Mouse (Mus musculus): Measurements from ENCODE around the gene Rpl7l1. TPM values are rescaled to one million over a fixed set of nuclear protein-coding genes. Genes with fewer than 3 reads are reported as not detected.

The Rpl7l1 gene
- polyA plus RNA-seq, 1 experiment from 2014 or later, result 130 TPM

- peak; percentile 42; the same call in 1 of the 2 replicates for ATAC-seq (ENCODE audit: low FRiP score)
Observed at GRCm38 (mm10) chr17:46751056-46751793, 31.2 kb downstream of the Rpl7l1 start.

GRCm38 (mm10) chr17:46750580-46750979 is 31.9 kb downstream of the Rpl7l1 start:
- Histone ChIP-seq H3K9ac (peak overlapping the region; percentile 74), H3K4me3 (0 out of 2 replicates have a peak overlapping the region, but pooled peaks have one; percentile 78), H3K4me1 (peaks cover 15% of the 10 kb centered on the region), H3K9me3 (replicated peaks) (no peaks in the 10 kb centered on the region), H3K4me2 (replicated peaks) (peak overlapping the region; percentile 78), H3K36me3 (peaks cover 18% of the 10 kb centered on the region; the same call in 1 of the 2 replicates), H3K27ac (no peak overlapping the region), H3K27me3 (no peaks in the 10 kb centered on the region)
- ATAC-seq (ENCODE audit: low FRiP score), result no peak
- 95% methylated on average over 4 of the region's 4 CpGs for WGBS

More at GRCm38 (mm10) chr17:46751056-46751793, 31.2 kb downstream of the Rpl7l1 start:
- H3K9me3 ChIP-seq (replicated peaks), result no peaks in the 10 kb centered on the region
- H3K4me2 ChIP-seq (replicated peaks), result peak overlapping the region; percentile 78
- H3K27ac ChIP-seq, result peak overlapping the region; percentile 88
- peak overlapping the region; percentile 74 for H3K9ac ChIP-seq
- peaks cover 15% of the 10 kb centered on the region for H3K4me1 ChIP-seq
- H3K27me3 ChIP-seq, result no peaks in the 10 kb centered on the region
- WGBS, result 27% methylated on average over 16 of the region's 16 CpGs
- peaks cover 12% of the 10 kb centered on the region; the same call in 1 of the 2 replicates for H3K36me3 ChIP-seq
- H3K4me3 ChIP-seq, result peak overlapping the region; percentile 78

GRCm38 (mm10) chr17:46749282-46749681 is 33.2 kb downstream of the Rpl7l1 start:
- no peak overlapping the region for H3K27ac ChIP-seq
- H3K36me3 ChIP-seq, result peaks cover 21% of the 10 kb centered on the region
- H3K9ac ChIP-seq, result no peak overlapping the region
- WGBS, result 85% methylated on average over 5 of the region's 5 CpGs
- H3K4me3 ChIP-seq, result no peak overlapping the region
- H3K4me2 ChIP-seq (replicated peaks), result no peak overlapping the region
- ATAC-seq (ENCODE audit: low FRiP score), result no peak
- peaks cover 15% of the 10 kb centered on the region for H3K4me1 ChIP-seq
- no peaks in the 10 kb centered on the region for H3K27me3 ChIP-seq
- no peaks in the 10 kb centered on the region for H3K9me3 ChIP-seq (replicated peaks)

DNA sequence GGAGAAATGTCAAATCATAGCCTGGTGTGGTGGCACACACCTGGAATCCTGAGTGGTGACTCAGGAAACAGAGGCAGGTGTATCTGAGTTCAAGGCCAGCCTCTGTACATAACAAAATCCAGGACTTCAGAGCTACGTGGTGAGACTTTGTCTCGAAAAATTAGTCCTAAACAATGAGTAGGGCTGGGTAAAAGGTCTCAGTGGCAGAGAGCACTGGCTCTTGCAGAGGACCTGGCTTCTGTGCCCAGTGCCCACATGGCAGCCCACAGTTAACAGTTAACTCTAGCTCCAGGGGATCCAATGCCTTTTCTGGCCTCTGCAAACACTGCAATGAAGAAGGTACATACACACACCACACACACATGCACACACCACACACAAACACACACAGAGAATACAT is 34.7 kb downstream of the Rpl7l1 start:
- peaks cover 34% of the 10 kb centered on the region for H3K36me3 ChIP-seq

GRCm38 (mm10) chr17:46747234-46747633 is 35.2 kb downstream of the Rpl7l1 start:
- no peak for ATAC-seq (ENCODE audit: low FRiP score)
- Histone ChIP-seq H3K27ac (no peak overlapping the region), H3K9me3 (replicated peaks) (no peaks in the 10 kb centered on the region), H3K4me1 (peaks cover 11% of the 10 kb centered on the region), H3K27me3 (no peaks in the 10 kb centered on the region), H3K4me2 (replicated peaks) (no peak overlapping the region), H3K36me3 (peaks cover 40% of the 10 kb centered on the region), H3K9ac (no peak overlapping the region), H3K4me3 (no peak overlapping the region)
- WGBS, result 88% methylated on average over 8 of the region's 8 CpGs

More for the DNA sequence above, 34.7 kb downstream of the Rpl7l1 start:
- Histone ChIP-seq H3K9me3 (replicated peaks) (no peaks in the 10 kb centered on the region), H3K4me2 (replicated peaks) (no peak overlapping the region), H3K27me3 (no peaks in the 10 kb centered on the region), H3K4me3 (no peak overlapping the region), H3K9ac (no peak overlapping the region), H3K27ac (no peak overlapping the region), H3K4me1 (peaks cover 15% of the 10 kb centered on the region)
- 93% methylated on average over 2 of the region's 2 CpGs for WGBS
- no peak for ATAC-seq (ENCODE audit: low FRiP score)

DNA sequence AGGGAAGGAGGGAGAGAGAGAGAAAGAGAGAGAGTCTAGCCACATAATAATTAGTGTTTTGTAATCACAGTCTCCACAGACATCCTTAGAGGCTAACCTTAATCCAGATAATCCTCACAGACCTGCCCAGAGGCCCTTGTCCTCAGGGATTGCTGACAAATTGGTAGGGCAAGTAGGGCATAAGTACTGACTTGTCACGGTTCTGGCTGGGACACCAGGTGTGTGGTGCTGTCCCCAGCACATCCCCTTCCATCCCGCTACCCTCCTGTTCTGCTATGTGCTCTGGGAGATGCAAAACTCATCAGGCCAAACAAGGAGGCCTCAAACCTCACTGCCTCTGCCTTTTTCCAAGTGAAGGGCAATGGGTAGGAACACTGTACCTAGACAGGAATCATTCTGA is 37.0 kb downstream of the Rpl7l1 start:
- WGBS, result 93% methylated on average over 2 of the region's 2 CpGs
- Histone ChIP-seq H3K36me3 (peaks cover 47% of the 10 kb centered on the region), H3K4me2 (replicated peaks) (no peak overlapping the region), H3K27me3 (no peaks in the 10 kb centered on the region), H3K4me3 (no peak overlapping the region), H3K9ac (no peak overlapping the region), H3K9me3 (replicated peaks) (no peaks in the 10 kb centered on the region), H3K4me1 (peaks cover under 1% of the 10 kb centered on the region), H3K27ac (no peak overlapping the region)
- ATAC-seq (ENCODE audit: low FRiP score), result no peak

- no peak overlapping the region for H3K4me2 ChIP-seq (replicated peaks)
- H3K27me3 ChIP-seq, result no peaks in the 10 kb centered on the region
- no peaks in the 10 kb centered on the region for H3K9me3 ChIP-seq (replicated peaks)
- WGBS, result 90% methylated on average over 9 of the region's 9 CpGs
- H3K36me3 ChIP-seq, result peaks cover 47% of the 10 kb centered on the region
- H3K4me3 ChIP-seq, result no peak overlapping the region
- no peak overlapping the region for H3K27ac ChIP-seq
- no peaks in the 10 kb centered on the region for H3K4me1 ChIP-seq
- no peak overlapping the region for H3K9ac ChIP-seq
- ATAC-seq (ENCODE audit: low FRiP score), result no peak
Observed at GRCm38 (mm10) chr17:46742986-46743385, 39.5 kb downstream of the Rpl7l1 start.

DNA sequence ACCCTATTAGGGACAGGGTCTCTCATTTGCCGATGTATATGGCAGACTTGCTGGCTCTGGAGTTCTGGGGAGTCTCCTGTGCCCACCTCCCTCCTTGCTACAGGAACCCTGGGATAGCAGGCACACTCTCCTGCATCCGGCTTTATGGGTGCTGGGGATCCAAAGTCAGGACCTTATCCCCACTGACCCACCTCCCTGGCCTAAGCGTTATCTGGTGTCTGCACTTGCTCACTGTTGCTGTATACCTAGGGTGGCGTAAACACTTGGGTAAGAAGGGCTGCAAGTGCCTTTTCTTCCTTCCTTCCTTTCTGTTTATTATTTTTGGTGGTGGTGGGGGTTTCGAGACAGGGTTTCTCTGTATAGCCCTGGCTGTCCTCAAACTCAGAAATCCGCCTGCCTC is 41.2 kb downstream of the Rpl7l1 start:
- WGBS, result 93% methylated on average over 6 of the region's 6 CpGs
- no peak for ATAC-seq (ENCODE audit: low FRiP score)
- Histone ChIP-seq H3K36me3 (peaks cover 49% of the 10 kb centered on the region), H3K4me2 (replicated peaks) (no peak overlapping the region), H3K4me1 (no peaks in the 10 kb centered on the region), H3K27me3 (no peaks in the 10 kb centered on the region), H3K9ac (no peak overlapping the region), H3K27ac (no peak overlapping the region), H3K4me3 (no peak overlapping the region), H3K9me3 (replicated peaks) (no peaks in the 10 kb centered on the region)

- H3K27ac ChIP-seq, result no peak overlapping the region
- no peaks in the 10 kb centered on the region for H3K9me3 ChIP-seq (replicated peaks)
- no peak for ATAC-seq (ENCODE audit: low FRiP score)
- 64% methylated on average over 10 of the region's 10 CpGs for WGBS
- peaks cover 33% of the 10 kb centered on the region for H3K36me3 ChIP-seq
- no peak overlapping the region for H3K4me3 ChIP-seq
- no peaks in the 10 kb centered on the region for H3K4me1 ChIP-seq
- no peak overlapping the region for H3K4me2 ChIP-seq (replicated peaks)
- H3K27me3 ChIP-seq, result no peaks in the 10 kb centered on the region
- no peak overlapping the region for H3K9ac ChIP-seq
Observed at GRCm38 (mm10) chr17:46736160-46736559, 46.3 kb downstream of the Rpl7l1 start.

DNA sequence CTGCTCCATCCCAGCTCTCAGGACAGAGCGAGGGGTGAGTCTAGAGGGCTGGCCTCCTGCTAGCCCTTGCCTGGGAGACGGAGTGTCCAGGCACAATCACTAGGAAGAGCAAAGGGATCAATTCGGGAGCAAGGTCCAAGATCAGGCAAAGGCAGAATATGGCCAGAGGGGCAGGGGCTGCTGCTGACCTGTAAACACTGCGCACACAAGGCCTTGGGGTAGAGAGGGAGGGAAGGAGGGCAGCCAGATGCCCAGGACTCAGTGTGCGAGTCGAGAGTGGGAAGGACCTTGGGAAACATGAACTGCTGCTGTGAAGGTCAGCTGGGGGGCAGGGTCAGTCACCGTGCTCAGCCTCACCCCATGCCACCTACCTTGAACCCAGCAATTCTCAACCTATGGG is 47.2 kb downstream of the Rpl7l1 start:
- peaks cover 32% of the 10 kb centered on the region for H3K36me3 ChIP-seq
- H3K4me1 ChIP-seq, result no peaks in the 10 kb centered on the region
- H3K4me3 ChIP-seq, result no peak overlapping the region
- no peak overlapping the region for H3K27ac ChIP-seq
- H3K4me2 ChIP-seq (replicated peaks), result no peak overlapping the region
- H3K27me3 ChIP-seq, result no peaks in the 10 kb centered on the region; the same call in 1 of the 2 replicates
- 87% methylated on average over 7 of the region's 7 CpGs for WGBS
- no peaks in the 10 kb centered on the region for H3K9me3 ChIP-seq (replicated peaks)
- H3K9ac ChIP-seq, result no peak overlapping the region
- no peak for ATAC-seq (ENCODE audit: low FRiP score)

DNA sequence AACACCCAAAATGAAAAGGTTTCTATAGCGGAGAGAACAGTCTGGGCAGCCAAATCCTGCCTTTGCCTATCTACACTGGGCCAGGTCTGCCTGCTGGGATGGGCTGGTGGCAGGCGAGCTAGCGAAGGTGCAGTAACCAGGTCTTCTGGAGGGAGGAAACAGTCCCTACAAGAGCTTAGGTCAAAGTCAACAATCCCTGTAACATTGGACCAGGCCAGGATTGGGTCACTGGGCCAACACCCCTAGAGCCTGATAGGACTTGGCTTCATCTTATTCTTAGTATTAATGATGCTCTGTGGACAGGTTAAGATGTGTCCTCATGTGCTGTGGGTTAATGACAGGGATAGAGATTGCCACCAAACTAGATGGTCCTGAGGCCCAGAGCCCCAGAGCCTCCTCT is 48.4 kb downstream of the Rpl7l1 start:
- Histone ChIP-seq H3K4me3 (no peak overlapping the region), H3K9ac (no peak overlapping the region)
- no peak for ATAC-seq (ENCODE audit: low FRiP score)

GRCm38 (mm10) chr17:46728904-46729318 is 53.6 kb downstream of the Rpl7l1 start, which contains the start of gene Gnmt:
Gnmt (minus strand) TSS chr17:46729168.
- WGBS, result 22% methylated on average over 24 of the region's 24 CpGs
- no peak within 1 kb of the TSS for H3K4me3 ChIP-seq
- H3K4me1 ChIP-seq, result 0 out of 2 replicates have a peak, but pooled peaks cover 3% of the 10 kb centered on the region
- H3K27ac ChIP-seq, result no peak within 1 kb of the TSS
- ATAC-seq (ENCODE audit: low FRiP score), result no peak
- H3K9ac ChIP-seq, result peak within 1 kb of the TSS; percentile 41
- no peaks in the 10 kb centered on the region for H3K9me3 ChIP-seq (replicated peaks)
- 0 out of 2 replicates have a peak within 1 kb of the TSS, but pooled peaks have one; percentile 9 for H3K4me2 ChIP-seq (replicated peaks)
- peaks cover 21% of the 10 kb centered on the region for H3K27me3 ChIP-seq
- H3K36me3 ChIP-seq, result peaks cover 16% of the 10 kb centered on the region

More for the DNA sequence above, 48.4 kb downstream of the Rpl7l1 start:
- Histone ChIP-seq H3K27ac (no peak overlapping the region), H3K4me2 (replicated peaks) (no peak overlapping the region), H3K9me3 (replicated peaks) (no peaks in the 10 kb centered on the region), H3K27me3 (peaks cover 9% of the 10 kb centered on the region), H3K4me1 (no peaks in the 10 kb centered on the region), H3K36me3 (peaks cover 32% of the 10 kb centered on the region)
- WGBS, result 89% methylated on average over 3 of the region's 3 CpGs

All from hindbrain, embryonic 12.5 days (tissue).